Mouse (Mus musculus): ENCODE data around the gene Treml4. TPM values are rescaled to one million over a fixed set of nuclear protein-coding genes. Genes with fewer than 3 reads are reported as not detected.
"Not testable (repeated sequence)": the region's sequence is repeated elsewhere in the genome, so short reads cannot be mapped to it uniquely, and the experiment has no call there.

Treml4 gene
- polyA plus RNA-seq, 1 experiment, result not detected

GRCm38 (mm10) chr17:48300199-48300598, 36.1 kb downstream of the Treml4 start:
- TF ChIP-seq CTCF (IDR thresholded peaks at IDR 0.05; ENCODE audit: borderline replicate concordance, extremely low read depth, insufficient read depth, insufficient read length) (no peak), POLR2A (IDR thresholded peaks at IDR 0.05; ENCODE audit: borderline replicate concordance, extremely low read depth, insufficient read depth, insufficient read length, poor library complexity, severe bottlenecking) (no peak)
- DNase-seq (ENCODE audit: low read depth), result no peak

DNA sequence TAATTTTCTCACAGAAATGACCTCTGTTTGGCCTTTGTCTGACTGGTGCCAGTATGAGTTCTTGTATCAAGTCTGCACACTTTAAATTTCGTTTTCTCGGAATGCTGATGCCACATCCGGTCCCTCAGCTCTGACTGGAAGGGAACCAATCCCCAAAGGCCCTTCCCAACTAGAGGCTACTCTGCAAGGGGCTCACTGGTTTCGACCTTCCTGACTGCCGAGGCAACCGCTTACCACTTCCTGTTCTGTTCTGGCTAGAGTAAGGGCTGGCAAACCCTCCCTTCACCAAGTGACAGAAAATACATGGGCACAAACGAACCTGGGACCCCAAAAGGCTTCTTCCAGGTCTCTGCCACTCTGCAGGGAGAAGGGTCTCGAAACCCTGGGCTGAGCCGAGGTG, 36.8 kb downstream of the Treml4 start:
- no peak for DNase-seq (ENCODE audit: low read depth)
- TF ChIP-seq POLR2A (IDR thresholded peaks at IDR 0.05; ENCODE audit: borderline replicate concordance, extremely low read depth, insufficient read depth, insufficient read length, poor library complexity, severe bottlenecking) (no peak), CTCF (IDR thresholded peaks at IDR 0.05; ENCODE audit: borderline replicate concordance, extremely low read depth, insufficient read depth, insufficient read length) (no peak)

- TF ChIP-seq POLR2A (IDR thresholded peaks at IDR 0.05; ENCODE audit: borderline replicate concordance, extremely low read depth, insufficient read depth, insufficient read length, poor library complexity, severe bottlenecking) (no peak), CTCF (IDR thresholded peaks at IDR 0.05; ENCODE audit: borderline replicate concordance, extremely low read depth, insufficient read depth, insufficient read length) (no peak)
- DNase-seq (ENCODE audit: low read depth), result no peak
These were observed 37.7 kb downstream of the Treml4 start for GRCm38 (mm10) chr17:48301792-48302191.

DNA sequence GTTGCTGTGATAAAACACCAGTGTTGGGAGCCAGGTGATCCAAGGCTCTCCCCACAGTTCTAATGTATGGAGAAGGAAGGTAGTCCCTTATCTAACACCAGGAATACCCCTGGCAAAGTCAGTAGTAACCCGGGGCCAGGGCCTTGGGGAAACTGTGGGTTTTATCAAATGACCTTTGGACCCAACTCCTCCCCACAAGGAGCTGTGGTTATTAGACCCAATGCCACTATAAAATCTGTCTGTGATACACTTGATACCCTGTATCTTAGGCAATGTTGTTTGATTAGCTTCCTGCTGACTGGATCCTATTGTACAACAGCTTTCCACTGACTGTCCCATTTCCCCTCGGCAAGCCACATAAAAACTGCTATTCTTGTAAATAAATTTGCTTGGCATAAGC, 48.0 kb downstream of the Treml4 start:
- TF ChIP-seq POLR2A (IDR thresholded peaks at IDR 0.05; ENCODE audit: borderline replicate concordance, extremely low read depth, insufficient read depth, insufficient read length, poor library complexity, severe bottlenecking) (no peak), CTCF (IDR thresholded peaks at IDR 0.05; ENCODE audit: borderline replicate concordance, extremely low read depth, insufficient read depth, insufficient read length) (no peak)

DNA sequence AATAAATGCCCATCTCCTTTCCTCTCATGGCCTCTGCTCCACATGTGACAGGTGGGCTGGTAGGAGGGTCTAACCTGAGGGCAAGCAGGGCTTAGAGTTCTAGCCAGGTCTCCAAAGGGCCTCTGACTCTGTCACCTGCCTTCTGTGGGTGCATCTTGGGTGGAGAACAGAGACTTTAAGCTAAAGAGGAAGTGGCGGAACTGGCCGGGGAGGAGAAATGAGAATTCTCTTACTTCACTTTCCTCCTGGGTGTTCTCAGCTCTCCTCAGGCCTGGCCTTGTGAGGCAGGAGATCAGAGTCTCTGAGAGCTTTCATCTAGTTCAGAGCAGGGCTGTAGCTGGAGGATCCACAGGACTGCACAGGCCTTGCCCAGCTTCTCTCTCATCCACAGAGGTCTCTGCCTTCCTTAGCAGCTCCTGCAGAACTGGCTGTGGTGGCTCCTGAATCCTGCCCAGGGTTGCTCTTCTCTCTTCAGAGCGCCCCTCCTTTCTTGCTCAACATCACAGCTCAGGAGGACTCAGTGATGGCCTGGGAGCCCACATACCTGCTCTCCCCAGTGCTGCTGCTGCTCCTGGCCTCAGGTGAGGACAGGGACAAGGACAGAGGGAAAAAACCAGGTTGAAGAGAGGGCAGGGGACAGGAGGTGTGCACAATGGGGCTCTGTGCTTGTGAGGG, 51.9 kb downstream of the Treml4 start, which contains the start of gene B430306N03Rik:
B430306N03Rik (plus strand) TSS at position 237 of the 675 bp plus-strand sequence.
- DNase-seq (ENCODE audit: low read depth), result not testable (repeated sequence)

More for the DNA sequence above, 48.0 kb downstream of the Treml4 start:
- no peak for DNase-seq (ENCODE audit: low read depth)

- TF ChIP-seq CTCF (IDR thresholded peaks at IDR 0.05; ENCODE audit: borderline replicate concordance, extremely low read depth, insufficient read depth, insufficient read length) (no peak), POLR2A (IDR thresholded peaks at IDR 0.05; ENCODE audit: borderline replicate concordance, extremely low read depth, insufficient read depth, insufficient read length, poor library complexity, severe bottlenecking) (no peak)
- DNase-seq (ENCODE audit: low read depth), result no peak
These were observed 54.6 kb downstream of the Treml4 start for GRCm38 (mm10) chr17:48318686-48319085.

- no peak for TF ChIP-seq CTCF (IDR thresholded peaks at IDR 0.05; ENCODE audit: borderline replicate concordance, extremely low read depth, insufficient read depth, insufficient read length)
- no peak for TF ChIP-seq POLR2A (IDR thresholded peaks at IDR 0.05; ENCODE audit: borderline replicate concordance, extremely low read depth, insufficient read depth, insufficient read length, poor library complexity, severe bottlenecking)
- DNase-seq (ENCODE audit: low read depth), result no peak
These were observed 57.2 kb downstream of the Treml4 start for GRCm38 (mm10) chr17:48321279-48321678.

DNA sequence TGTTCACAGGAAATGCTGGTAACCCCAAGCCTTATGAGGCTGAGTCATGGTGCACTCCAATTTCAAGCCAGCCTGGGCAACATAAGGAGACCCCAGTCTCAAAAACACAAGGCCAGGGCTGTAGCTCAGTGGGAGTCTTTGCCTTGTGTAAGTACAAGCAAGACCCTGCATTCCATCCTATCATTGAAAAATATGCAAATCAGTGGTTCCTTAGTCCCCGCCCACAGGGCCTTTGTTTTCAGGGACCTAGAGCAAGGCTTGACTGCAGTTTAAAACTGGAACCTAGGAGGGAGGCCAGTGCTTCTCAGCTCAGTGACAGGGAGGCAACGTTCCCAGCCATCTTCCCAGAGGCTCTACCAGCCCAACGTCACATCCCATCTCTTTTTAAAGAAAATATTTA, 59.1 kb downstream of the Treml4 start:
- TF ChIP-seq POLR2A (IDR thresholded peaks at IDR 0.05; ENCODE audit: borderline replicate concordance, extremely low read depth, insufficient read depth, insufficient read length, poor library complexity, severe bottlenecking) (no peak), CTCF (IDR thresholded peaks at IDR 0.05; ENCODE audit: borderline replicate concordance, extremely low read depth, insufficient read depth, insufficient read length) (no peak)
- peak; percentile 14 for DNase-seq (ENCODE audit: low read depth)

GRCm38 (mm10) chr17:48324258-48324657, 60.2 kb downstream of the Treml4 start:
- DNase-seq (ENCODE audit: low read depth), result no peak
- TF ChIP-seq CTCF (IDR thresholded peaks at IDR 0.05; ENCODE audit: borderline replicate concordance, extremely low read depth, insufficient read depth, insufficient read length) (no peak), POLR2A (IDR thresholded peaks at IDR 0.05; ENCODE audit: borderline replicate concordance, extremely low read depth, insufficient read depth, insufficient read length, poor library complexity, severe bottlenecking) (no peak)

Other genes starting within 250 kb of the Treml4 start
- not detected in 2 replicates for gene 1700122O11Rik, start 226.0 kb upstream of the Treml4 start, polyA plus RNA-seq (2012; rRNA removed)
- gene 1700067P10Rik, start 175.0 kb upstream of the Treml4 start, polyA plus RNA-seq (2012; rRNA removed), result not detected in 2 replicates
- not detected in 2 replicates for gene 9830107B12Rik, start 118.0 kb upstream of the Treml4 start, polyA plus RNA-seq (2012; rRNA removed)
- 0.05 and 0.16 TPM in 2 replicates for gene A530064D06Rik, start 97.0 kb upstream of the Treml4 start, polyA plus RNA-seq (2012; rRNA removed)
- gene Trem1, start 31.5 kb upstream of the Treml4 start, polyA plus RNA-seq (2012; rRNA removed), result not detected in 2 replicates
- gene Trem3, start 16.5 kb upstream of the Treml4 start, polyA plus RNA-seq (2012; rRNA removed), result 0.08 TPM in 1 of 2 replicates, not detected in the other
- gene Treml2, start 35.2 kb downstream of the Treml4 start, polyA plus RNA-seq (2012; rRNA removed), result 0.19 and 0.42 TPM in 2 replicates
- gene B430306N03Rik, start 51.8 kb downstream of the Treml4 start, polyA plus RNA-seq (2012; rRNA removed), result 0.06 and 0.26 TPM in 2 replicates
- 5.4 and 5.6 TPM in 2 replicates for gene Trem2, start 82.1 kb downstream of the Treml4 start, polyA plus RNA-seq (2012; rRNA removed)
- gene Treml1, start 95.6 kb downstream of the Treml4 start, polyA plus RNA-seq (2012; rRNA removed), result 0.50 and 1.0 TPM in 2 replicates
- gene Nfya, start 145.6 kb downstream of the Treml4 start, polyA plus RNA-seq (2012; rRNA removed), result 99.1 and 121 TPM in 2 replicates
- gene Oard1, start 145.7 kb downstream of the Treml4 start, polyA plus RNA-seq (2012; rRNA removed), result 24.1 and 32.8 TPM in 2 replicates
- gene Apobec2, start 168.6 kb downstream of the Treml4 start, polyA plus RNA-seq (2012; rRNA removed), result 0.26 and 0.36 TPM in 2 replicates
- gene Tspo2, start 187.2 kb downstream of the Treml4 start, polyA plus RNA-seq (2012; rRNA removed), result 6.5 and 8.2 TPM in 2 replicates
- gene Unc5cl, start 190.6 kb downstream of the Treml4 start, polyA plus RNA-seq (2012; rRNA removed), result 0.14 TPM in 2 replicates

Measured in brain, embryonic 14.5 days (tissue).